Mouse (Mus musculus) midbrain, embryonic 15.5 days (tissue): ENCODE measurements around the gene Efna1. TPM values are rescaled to one million over a fixed set of nuclear protein-coding genes. Genes with fewer than 3 reads are reported as not detected.

Source experiments
- ATAC-seq: fragments of 200-750 bp; cut with Nextera tagmentation; replicated peaks from 2 replicates; pipeline ENCODE4 v1.8.0; 2017; ENCODE audit warnings: moderate TSS enrichment
- H3K27ac ChIP-seq: fragments of 300-500 bp; sonication (generic); 2 replicates; pipeline ENCODE4 v1.5.1; 2015; ENCODE audit warnings: mild to moderate bottlenecking, inconsistent platforms
- H3K27me3 ChIP-seq: fragments of 300-500 bp; sonication (generic); replicated peaks from 2 replicates; pipeline ENCODE4 v1.6.1; 2015; ENCODE audit warnings: inconsistent platforms
- H3K36me3 ChIP-seq: fragments of 300-500 bp; sonication (generic); replicated peaks from 2 replicates; pipeline ENCODE4 v1.6.1; 2015; ENCODE audit warnings: inconsistent platforms
- H3K4me1 ChIP-seq: fragments of 300-500 bp; sonication (generic); 2 replicates; pipeline ENCODE4 v1.6.1; 2015; ENCODE audit warnings: inconsistent platforms
- H3K4me2 ChIP-seq: fragments of 300-500 bp; sonication (generic); 2 replicates; pipeline ENCODE4 v1.6.1; 2015; ENCODE audit warnings: inconsistent platforms, mild to moderate bottlenecking, moderate library complexity
- H3K4me3 ChIP-seq: fragments of 300-500 bp; sonication (generic); 2 replicates; pipeline ENCODE4 v1.5.1; 2015; ENCODE audit warnings: mild to moderate bottlenecking, inconsistent platforms
- H3K9ac ChIP-seq: fragments of 300-500 bp; sonication (generic); 2 replicates; pipeline ENCODE4 v1.6.1; 2015; ENCODE audit warnings: mild to moderate bottlenecking, inconsistent platforms
- H3K9me3 ChIP-seq: fragments of 300-500 bp; sonication (generic); 2 replicates; pipeline ENCODE4 v1.6.1; 2016; ENCODE audit warnings: inconsistent platforms
- WGBS: fragments of 180-500 bp; shearing (Covaris S2); methylation state at CpG from one replicate; pipeline ENCODE4 v1.1.7; 2015; ENCODE audit warnings: mixed read lengths; 5-methylcytosine and 5-hydroxymethylcytosine counted together
- polyA plus RNA-seq: library from polyadenylated mRNA; unstranded; fragments of >200 nt; fragmentation: Nextera tagmentation; extraction: Ambion mirVana; gene quantifications from 2 replicates; pipeline ENCODE4 v1.2.1, GENCODE M21; 2015

Efna1 gene
- polyA plus RNA-seq, 1 experiment from 2014 or later, result 8.0 TPM

DNA sequence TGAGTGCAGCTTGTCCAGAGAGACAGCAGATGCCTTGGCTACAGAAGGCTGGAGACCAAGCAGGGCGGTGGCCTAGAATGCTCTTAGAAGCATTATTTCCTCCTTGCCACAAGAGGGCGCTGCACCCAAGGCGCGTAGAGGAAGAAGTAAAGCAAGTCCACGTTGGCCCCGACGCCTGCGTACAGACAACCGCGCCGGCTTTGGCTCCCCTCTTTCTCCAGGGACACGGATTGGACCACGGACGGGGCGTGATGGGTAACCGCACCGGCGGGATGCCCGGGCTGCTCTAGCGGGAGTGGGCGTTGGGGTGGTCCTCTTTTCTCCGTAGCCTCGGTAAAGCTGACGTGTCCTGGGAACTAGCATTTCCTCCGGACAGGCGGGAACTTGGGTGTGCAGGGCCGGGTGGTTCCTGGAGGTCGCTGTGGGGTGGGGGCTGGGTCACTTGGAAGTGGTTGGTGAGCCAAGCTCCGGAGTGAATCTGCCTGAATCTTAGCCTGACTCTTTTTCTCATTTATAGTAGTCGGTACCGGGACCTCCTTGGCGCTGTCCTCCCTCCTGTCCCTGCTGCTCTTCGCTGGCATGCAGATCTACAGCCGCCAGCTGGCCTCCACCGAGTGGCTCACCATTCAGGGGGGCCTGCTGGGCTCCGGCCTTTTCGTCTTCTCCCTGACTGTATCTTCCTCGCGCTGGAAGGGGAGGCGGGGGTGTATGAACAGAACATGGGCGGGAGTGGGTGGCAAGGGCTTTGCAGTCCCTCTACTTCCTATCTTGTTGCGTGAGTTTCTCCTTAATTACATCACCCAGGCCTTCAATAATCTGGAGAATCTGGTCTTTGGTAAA lies 34.5 kb downstream of the Efna1 start, which contains the start of gene Trim46:
TSS of gene Trim46 (minus strand) at position 49 of the 840 bp plus-strand sequence.
- under 1% methylated on average over 42 of the region's 42 CpGs for WGBS
- Histone ChIP-seq H3K4me1 (peaks cover 48% of the 10 kb centered on the region), H3K4me3 (peak within 1 kb of the TSS; percentile 78), H3K4me2 (peak within 1 kb of the TSS; percentile 92), H3K9me3 (no peaks in the 10 kb centered on the region), H3K36me3 (peaks cover 14% of the 10 kb centered on the region), H3K27ac (peak within 1 kb of the TSS; percentile 97), H3K27me3 (no peaks in the 10 kb centered on the region), H3K9ac (peak within 1 kb of the TSS; percentile 80)
- ATAC-seq, result peak; percentile 59

- Histone ChIP-seq H3K36me3 (peaks cover 21% of the 10 kb centered on the region), H3K9me3 (no peaks in the 10 kb centered on the region), H3K9ac (peak within 1 kb of the TSS; percentile 80), H3K4me1 (peaks cover 43% of the 10 kb centered on the region), H3K4me3 (peak within 1 kb of the TSS; percentile 78), H3K27me3 (no peaks in the 10 kb centered on the region), H3K4me2 (peak within 1 kb of the TSS; percentile 92), H3K27ac (peak within 1 kb of the TSS; percentile 97)
- ATAC-seq, result peak; percentile 71
- 2% methylated on average over 20 of the region's 20 CpGs for WGBS
Measured at GRCm38 (mm10) chr3:89245688-89246171, 35.2 kb downstream of the Efna1 start, which contains the start of gene Krtcap2. TSS of gene Krtcap2 (plus strand) at chr3:89245966.

DNA sequence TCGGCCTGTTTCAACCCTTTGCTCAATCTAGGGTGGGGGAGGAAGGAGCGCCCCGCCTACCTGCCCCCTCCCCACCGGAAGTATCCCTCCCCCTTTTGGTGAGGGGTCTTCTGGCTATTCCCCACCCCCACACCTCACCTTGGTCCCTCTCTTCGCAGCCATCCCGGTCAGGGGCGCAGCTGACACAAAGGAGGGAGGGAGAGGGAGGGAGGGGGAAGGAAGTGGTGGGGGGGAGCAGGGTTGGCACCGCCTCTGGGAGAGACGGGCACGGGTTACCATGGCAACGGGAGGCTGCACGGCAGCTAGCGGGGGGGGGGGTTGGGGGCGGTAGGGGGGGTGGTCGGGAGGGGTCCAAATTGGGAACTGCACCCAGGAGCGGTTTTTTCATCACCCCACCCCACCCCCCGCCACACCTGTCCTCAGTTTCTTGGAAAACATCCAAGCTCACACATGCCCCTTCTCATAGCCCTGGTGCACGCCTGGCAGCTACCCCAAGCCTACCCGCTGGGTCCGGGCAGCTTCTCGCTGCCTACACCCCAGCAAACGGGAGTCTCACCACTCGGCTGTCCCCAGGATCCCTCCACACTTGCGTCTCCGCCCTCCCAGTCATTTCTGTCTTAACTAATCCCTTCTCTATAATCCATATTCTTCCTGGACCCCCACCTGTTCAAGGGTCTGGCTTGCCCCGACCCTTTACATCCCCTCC lies 35.8 kb downstream of the Efna1 start:
- peak; percentile 74 for ATAC-seq
- WGBS, result under 1% methylated on average over 21 of the region's 26 CpGs
- Histone ChIP-seq H3K4me3 (peak overlapping the region; percentile 78), H3K27me3 (no peaks in the 10 kb centered on the region), H3K9me3 (no peaks in the 10 kb centered on the region), H3K9ac (peak overlapping the region; percentile 80), H3K36me3 (peaks cover 27% of the 10 kb centered on the region), H3K4me2 (peak overlapping the region; percentile 92), H3K4me1 (peaks cover 39% of the 10 kb centered on the region), H3K27ac (peak overlapping the region; percentile 97)

- H3K27ac ChIP-seq, result peak overlapping the region; percentile 97
- no peaks in the 10 kb centered on the region for H3K27me3 ChIP-seq
- H3K4me2 ChIP-seq, result peak overlapping the region; percentile 92
- no peaks in the 10 kb centered on the region for H3K9me3 ChIP-seq
- H3K36me3 ChIP-seq, result peaks cover 28% of the 10 kb centered on the region
- WGBS, result 8% methylated on average over 25 of the region's 25 CpGs
- peak overlapping the region; percentile 53 for H3K9ac ChIP-seq
- peaks cover 39% of the 10 kb centered on the region for H3K4me1 ChIP-seq
- peak overlapping the region; percentile 78 for H3K4me3 ChIP-seq
- peak; percentile 43 for ATAC-seq
Measured at GRCm38 (mm10) chr3:89244158-89244981, 36.6 kb downstream of the Efna1 start.

DNA sequence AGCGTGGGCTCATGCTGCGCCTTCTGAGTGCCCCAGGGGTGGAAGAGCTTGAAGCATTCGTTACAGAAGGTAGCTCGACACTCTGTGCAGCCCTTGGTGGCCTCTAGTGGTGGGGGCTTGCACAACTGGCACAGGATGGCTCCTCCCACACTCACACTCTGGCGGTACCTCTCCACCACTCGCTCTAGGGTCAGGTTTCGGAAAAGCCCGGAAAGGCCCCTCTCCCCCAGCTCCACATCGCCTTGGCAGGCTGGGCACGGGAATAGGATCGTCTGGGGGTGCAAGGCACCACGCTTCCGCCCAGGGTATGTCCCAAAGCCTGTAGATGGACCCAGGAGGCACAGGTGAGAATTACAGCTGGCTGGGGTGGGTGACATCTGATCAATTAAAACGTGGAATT lies 37.3 kb downstream of the Efna1 start:
- peak overlapping the region; percentile 92 for H3K4me2 ChIP-seq

GRCm38 (mm10) chr3:89242331-89242895 lies 38.5 kb downstream of the Efna1 start:
- no peaks in the 10 kb centered on the region for H3K9me3 ChIP-seq
- H3K27me3 ChIP-seq, result no peaks in the 10 kb centered on the region
- peaks cover 35% of the 10 kb centered on the region for H3K4me1 ChIP-seq
- no peak for ATAC-seq
- peak overlapping the region; percentile 92; the same call in 1 of the 2 replicates for H3K4me2 ChIP-seq
- H3K4me3 ChIP-seq, result no peak overlapping the region
- 71% methylated on average over 9 of the region's 9 CpGs for WGBS
- H3K9ac ChIP-seq, result no peak overlapping the region
- peaks cover 47% of the 10 kb centered on the region for H3K36me3 ChIP-seq
- no peak overlapping the region for H3K27ac ChIP-seq

More for the DNA sequence above, 37.3 kb downstream of the Efna1 start:
- H3K4me3 ChIP-seq, result peak overlapping the region; percentile 78
- peak overlapping the region; percentile 97 for H3K27ac ChIP-seq
- ATAC-seq, result no peak
- H3K27me3 ChIP-seq, result no peaks in the 10 kb centered on the region
- H3K9ac ChIP-seq, result peak overlapping the region; percentile 53; the same call in 1 of the 2 replicates
- H3K9me3 ChIP-seq, result no peaks in the 10 kb centered on the region
- 14% methylated on average over 14 of the region's 14 CpGs for WGBS
- H3K4me1 ChIP-seq, result peaks cover 39% of the 10 kb centered on the region
- H3K36me3 ChIP-seq, result peaks cover 36% of the 10 kb centered on the region

DNA sequence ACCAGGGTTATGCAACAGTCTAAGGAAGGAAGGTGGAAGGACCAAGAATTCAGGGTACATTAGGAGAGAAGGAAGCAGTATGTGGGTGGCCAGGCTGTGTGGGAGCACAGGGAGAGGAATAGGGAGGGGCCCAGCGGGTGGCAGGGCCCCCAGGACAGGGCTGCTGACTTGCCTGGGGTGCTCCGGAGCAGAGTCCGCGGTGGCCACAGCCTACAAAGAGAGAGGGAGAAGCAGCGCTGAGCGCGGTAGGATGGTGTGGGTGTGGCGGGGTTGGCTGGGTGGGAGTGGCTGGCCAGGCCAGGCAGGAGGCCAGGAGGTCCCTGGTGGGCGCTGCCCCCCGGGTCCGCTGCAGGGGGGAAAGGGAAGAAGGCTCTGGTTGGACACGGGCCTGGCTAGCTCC lies 42.4 kb downstream of the Efna1 start:
- peaks cover 17% of the 10 kb centered on the region for H3K4me1 ChIP-seq
- peaks cover 76% of the 10 kb centered on the region for H3K36me3 ChIP-seq
- no peak for ATAC-seq
- no peaks in the 10 kb centered on the region for H3K27me3 ChIP-seq
- 72% methylated on average over 12 of the region's 12 CpGs for WGBS
- H3K27ac ChIP-seq, result no peak overlapping the region
- no peak overlapping the region for H3K4me2 ChIP-seq
- H3K9me3 ChIP-seq, result no peaks in the 10 kb centered on the region
- no peak overlapping the region for H3K9ac ChIP-seq
- H3K4me3 ChIP-seq, result no peak overlapping the region

GRCm38 (mm10) chr3:89237682-89238081 lies 43.3 kb downstream of the Efna1 start:
- no peaks in the 10 kb centered on the region for H3K27me3 ChIP-seq
- no peak for ATAC-seq
- peaks cover 9% of the 10 kb centered on the region for H3K4me1 ChIP-seq
- H3K4me2 ChIP-seq, result no peak overlapping the region
- H3K36me3 ChIP-seq, result peaks cover 76% of the 10 kb centered on the region
- 94% methylated on average over 21 of the region's 21 CpGs for WGBS
- H3K27ac ChIP-seq, result no peak overlapping the region
- H3K9me3 ChIP-seq, result no peaks in the 10 kb centered on the region
- no peak overlapping the region for H3K9ac ChIP-seq
- no peak overlapping the region for H3K4me3 ChIP-seq

GRCm38 (mm10) chr3:89236516-89236915 lies 44.4 kb downstream of the Efna1 start:
- Histone ChIP-seq H3K4me1 (no peaks in the 10 kb centered on the region), H3K36me3 (peaks cover 67% of the 10 kb centered on the region), H3K4me3 (no peak overlapping the region), H3K9ac (no peak overlapping the region), H3K4me2 (no peak overlapping the region), H3K27me3 (no peaks in the 10 kb centered on the region), H3K9me3 (no peaks in the 10 kb centered on the region), H3K27ac (no peak overlapping the region)
- 91% methylated on average over 10 of the region's 10 CpGs for WGBS
- no peak for ATAC-seq

- Histone ChIP-seq H3K36me3 (peaks cover 41% of the 10 kb centered on the region), H3K4me1 (peaks cover 5% of the 10 kb centered on the region), H3K4me2 (no peak overlapping the region), H3K27me3 (no peaks in the 10 kb centered on the region), H3K27ac (no peak overlapping the region), H3K9ac (no peak overlapping the region), H3K9me3 (no peaks in the 10 kb centered on the region), H3K4me3 (no peak overlapping the region)
- 86% methylated on average over 14 of the region's 14 CpGs for WGBS
- no peak for ATAC-seq
Measured at GRCm38 (mm10) chr3:89233562-89234110, 47.3 kb downstream of the Efna1 start.

DNA sequence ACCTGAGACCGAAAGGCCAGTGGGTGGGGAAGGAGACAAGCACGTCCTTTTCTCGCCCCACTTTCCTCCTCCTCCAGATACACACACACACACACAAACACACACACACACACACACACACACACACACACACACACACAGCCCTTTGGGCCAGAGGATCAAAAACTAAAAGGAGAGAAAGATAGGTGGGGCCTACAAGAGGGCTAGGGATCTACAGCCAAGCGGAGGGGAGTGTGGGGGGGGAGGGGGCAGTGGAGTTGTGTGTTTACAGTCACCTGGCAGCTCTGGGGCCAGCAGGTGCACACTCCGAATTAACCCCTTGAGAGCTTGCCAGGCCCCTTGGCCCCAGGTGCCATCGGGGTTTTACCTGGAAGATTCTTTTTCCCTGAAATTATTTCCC lies 48.3 kb downstream of the Efna1 start:
- no peak for ATAC-seq
- 70% methylated on average over 6 of the region's 6 CpGs for WGBS
- Histone ChIP-seq H3K4me3 (no peak overlapping the region), H3K27ac (no peak overlapping the region), H3K4me1 (peaks cover 12% of the 10 kb centered on the region), H3K9ac (no peak overlapping the region), H3K36me3 (peaks cover 31% of the 10 kb centered on the region), H3K4me2 (no peak overlapping the region), H3K27me3 (no peaks in the 10 kb centered on the region), H3K9me3 (no peaks in the 10 kb centered on the region)
